Mouse (Mus musculus) lung, postnatal 0 days (tissue): ENCODE results near the gene Pip4k2a. TPM values are rescaled to one million over a fixed set of nuclear protein-coding genes. Genes with fewer than 3 reads are reported as not detected.

ENCODE experiments used
- ATAC-seq: fragments of 200-750 bp; cut with Nextera tagmentation; 2 replicates; pipeline ENCODE4 v1.8.0; 2017; ENCODE audit warnings: moderate library complexity
- DNase-seq: peaks from one replicate; pipeline ENCODE4 v3.0.0-alpha.2; 2016; ENCODE audit warnings: low spot score
- H3K27ac ChIP-seq: fragments of 300-500 bp; sonication (generic); 2 replicates; pipeline ENCODE4 v1.5.1; 2014; ENCODE audit warnings: antibody characterized with exemption, mild to moderate bottlenecking, low read length, mixed read lengths
- H3K27me3 ChIP-seq: fragments of 300-500 bp; sonication (generic); replicated peaks from 2 replicates; pipeline ENCODE4 v1.6.1; 2014; ENCODE audit warnings: low read length, mixed read lengths; ENCODE audit not compliant: insufficient read depth
- H3K36me3 ChIP-seq: fragments of 300-500 bp; sonication (generic); 2 replicates; pipeline ENCODE4 v1.6.1; 2014; ENCODE audit warnings: low read length, mixed read lengths; ENCODE audit not compliant: insufficient read depth
- H3K4me1 ChIP-seq: fragments of 300-500 bp; sonication (generic); 2 replicates; pipeline ENCODE4 v1.6.1; 2014; ENCODE audit warnings: antibody characterized with exemption, low read depth, low read length, mixed read lengths; ENCODE audit not compliant: insufficient read depth
- H3K4me2 ChIP-seq: fragments of 300-500 bp; sonication (generic); replicated peaks from 2 replicates; pipeline ENCODE4 v1.6.1; 2014; ENCODE audit warnings: low read depth, mild to moderate bottlenecking, low read length, moderate library complexity, mixed read lengths
- H3K4me3 ChIP-seq: fragments of 300-500 bp; sonication (generic); 2 replicates; pipeline ENCODE4 v1.5.1; 2014; ENCODE audit warnings: low read depth, low read length
- H3K9ac ChIP-seq: fragments of 300-500 bp; sonication (generic); replicated peaks from 2 replicates; pipeline ENCODE4 v1.6.1; 2014; ENCODE audit warnings: low read depth, mild to moderate bottlenecking
- H3K9me3 ChIP-seq: fragments of 300-500 bp; sonication (generic); 2 replicates; pipeline ENCODE4 v1.6.1; 2016; ENCODE audit warnings: low read length, mixed read lengths
- CTCF ChIP-seq: IDR thresholded peaks from 2 replicates; pipeline ENCODE4 v1.5.1; 2016; ENCODE audit warnings: antibody characterized with exemption, mild to moderate bottlenecking
- EP300 ChIP-seq: IDR thresholded peaks from 2 replicates; pipeline ENCODE4 v1.6.1; 2016; ENCODE audit warnings: antibody characterized with exemption, mild to moderate bottlenecking, control low read depth
- WGBS: fragments of 180-500 bp; shearing (Covaris S2); extraction: QIAGEN DNeasy Blood & Tissue Kit; methylation state at CpG from one replicate; pipeline ENCODE4 v1.1.7; 2014; 5-methylcytosine and 5-hydroxymethylcytosine counted together
- polyA plus RNA-seq: library from polyadenylated mRNA; unstranded; fragments of >200 nt; fragmentation: Nextera tagmentation; extraction: Ambion mirVana; gene quantifications from 2 replicates; pipeline ENCODE4 v1.2.1, GENCODE M21; 2015

Pip4k2a gene
- polyA plus RNA-seq, 1 experiment from 2014 or later: 5.0 TPM

GRCm38 (mm10) chr2:18930318-18931060, 67.4 kb downstream of the Pip4k2a start:
- no peak for ATAC-seq
- H3K4me2 ChIP-seq: no peak overlapping the region
- no peak for TF ChIP-seq CTCF
- no peak for TF ChIP-seq EP300
- DNase-seq: no peak
- WGBS: 83% methylated on average over 13 of the region's 13 CpGs
- no peaks in the 10 kb centered on the region for H3K4me1 ChIP-seq
- no peaks in the 10 kb centered on the region for H3K27me3 ChIP-seq
- H3K36me3 ChIP-seq: no peaks in the 10 kb centered on the region
- no peak overlapping the region for H3K4me3 ChIP-seq
- no peak overlapping the region for H3K27ac ChIP-seq
- no peak overlapping the region for H3K9ac ChIP-seq
- no peaks in the 10 kb centered on the region for H3K9me3 ChIP-seq

- no peak overlapping the region for H3K4me3 ChIP-seq
- H3K27me3 ChIP-seq: no peaks in the 10 kb centered on the region
- WGBS: 71% methylated on average over 7 of the region's 7 CpGs
- no peaks in the 10 kb centered on the region for H3K36me3 ChIP-seq
- H3K9ac ChIP-seq: no peak overlapping the region
- H3K4me2 ChIP-seq: no peak overlapping the region
- no peak overlapping the region for H3K27ac ChIP-seq
- no peaks in the 10 kb centered on the region for H3K4me1 ChIP-seq
- peak; percentile 12; the same call in 1 of the 2 replicates for ATAC-seq
- no peak for DNase-seq
- H3K9me3 ChIP-seq: no peaks in the 10 kb centered on the region
- no peak for TF ChIP-seq CTCF
- no peak for TF ChIP-seq EP300
These were observed 69.2 kb downstream of the Pip4k2a start for GRCm38 (mm10) chr2:18928597-18929257.

- ATAC-seq (peak; percentile 70), DNase-seq (peak; percentile 38)
- Histone ChIP-seq H3K9ac (no peak overlapping the region), H3K36me3 (no peaks in the 10 kb centered on the region), H3K27me3 (no peaks in the 10 kb centered on the region), H3K4me3 (no peak overlapping the region), H3K4me2 (no peak overlapping the region), H3K9me3 (no peaks in the 10 kb centered on the region), H3K4me1 (no peaks in the 10 kb centered on the region), H3K27ac (no peak overlapping the region)
- TF ChIP-seq EP300 (0 out of 2 replicates have a peak, but pooled peaks have one; percentile 10), CTCF (no peak)
- WGBS: 43% methylated on average over 8 of the region's 8 CpGs
These were observed 69.7 kb downstream of the Pip4k2a start for GRCm38 (mm10) chr2:18928196-18928595.

- Histone ChIP-seq H3K4me2 (no peak overlapping the region), H3K4me3 (no peak overlapping the region), H3K9me3 (no peaks in the 10 kb centered on the region), H3K27me3 (no peaks in the 10 kb centered on the region), H3K36me3 (no peaks in the 10 kb centered on the region), H3K27ac (no peak overlapping the region), H3K4me1 (no peaks in the 10 kb centered on the region), H3K9ac (no peak overlapping the region)
- 43% methylated on average over 17 of the region's 17 CpGs for WGBS
- TF ChIP-seq EP300 (no peak), CTCF (no peak)
- DNase-seq (no peak), ATAC-seq (no peak; the same call in 1 of the 2 replicates)
These were observed 73.9 kb downstream of the Pip4k2a start for GRCm38 (mm10) chr2:18923806-18924595.

- ATAC-seq (peak; percentile 41; the same call in 1 of the 2 replicates), DNase-seq (no peak)
- no peak overlapping the region for H3K4me3 ChIP-seq
- no peaks in the 10 kb centered on the region for H3K27me3 ChIP-seq
- H3K9me3 ChIP-seq: no peaks in the 10 kb centered on the region
- H3K4me2 ChIP-seq: no peak overlapping the region
- H3K27ac ChIP-seq: no peak overlapping the region
- TF ChIP-seq EP300: no peak
- WGBS: 60% methylated on average over 9 of the region's 9 CpGs
- H3K9ac ChIP-seq: no peak overlapping the region
- H3K36me3 ChIP-seq: no peaks in the 10 kb centered on the region
- H3K4me1 ChIP-seq: no peaks in the 10 kb centered on the region
These were observed 74.8 kb downstream of the Pip4k2a start for GRCm38 (mm10) chr2:18923098-18923649.
